Mouse (Mus musculus) urinary bladder, postnatal 14 days (tissue): Measurements from ENCODE around the gene Rnf166.

Experiments
- DNase-seq: peaks from one replicate; pipeline ENCODE4 v3.0.0; 2021; ENCODE audit warnings: low spot score

Rnf166 gene

GRCm38 (mm10) chr8:122475580-122476320 is at the start of gene Rnf166, which contains the start of gene Ctu2:
Gene Rnf166, minus strand, starts transcription at chr8:122476064.
Gene Ctu2, plus strand, starts transcription at chr8:122476143.
- peak; percentile 92 for DNase-seq

GRCm38 (mm10) chr8:122525004-122525403 is 49.1 kb upstream of the Rnf166 start:
- DNase-seq = peak; percentile 31

GRCm38 (mm10) chr8:122524506-122524905 is 48.6 kb upstream of the Rnf166 start:
- DNase-seq = no peak

- peak; percentile 45 for DNase-seq
Measured at GRCm38 (mm10) chr8:122523652-122524360, 47.9 kb upstream of the Rnf166 start.

- DNase-seq = peak; percentile 71
Measured at GRCm38 (mm10) chr8:122522796-122523651, 47.2 kb upstream of the Rnf166 start.

- no peak for DNase-seq
Measured at GRCm38 (mm10) chr8:122520611-122521010, 44.7 kb upstream of the Rnf166 start.

GRCm38 (mm10) chr8:122517541-122518190 is 41.8 kb upstream of the Rnf166 start:
- DNase-seq = no peak

- no peak for DNase-seq
Measured at GRCm38 (mm10) chr8:122515699-122516098, 39.8 kb upstream of the Rnf166 start.

GRCm38 (mm10) chr8:122512392-122512791 is 36.5 kb upstream of the Rnf166 start:
- DNase-seq = no peak

GRCm38 (mm10) chr8:122511552-122511951 is 35.7 kb upstream of the Rnf166 start:
- DNase-seq = peak; percentile 62

GRCm38 (mm10) chr8:122500856-122501255 is 25.0 kb upstream of the Rnf166 start:
- peak; percentile 83 for DNase-seq

- DNase-seq = no peak
Measured at GRCm38 (mm10) chr8:122497912-122498311, 22.0 kb upstream of the Rnf166 start.

- no peak for DNase-seq
Measured at GRCm38 (mm10) chr8:122497016-122497734, 21.3 kb upstream of the Rnf166 start.

GRCm38 (mm10) chr8:122488387-122488786 is 12.5 kb upstream of the Rnf166 start:
- DNase-seq = no peak

GRCm38 (mm10) chr8:122484831-122485230 is 9.0 kb upstream of the Rnf166 start:
- DNase-seq = no peak

GRCm38 (mm10) chr8:122483877-122484276 is 8.0 kb upstream of the Rnf166 start:
- DNase-seq = no peak

GRCm38 (mm10) chr8:122482448-122482847 is 6.6 kb upstream of the Rnf166 start:
- DNase-seq = no peak

- peak; percentile 38 for DNase-seq
Measured at GRCm38 (mm10) chr8:122474951-122475560, 808 bp downstream of the Rnf166 start.

GRCm38 (mm10) chr8:122473911-122474421 is 1.9 kb downstream of the Rnf166 start:
- no peak for DNase-seq

- DNase-seq = no peak
Measured at GRCm38 (mm10) chr8:122470691-122471090, 5.2 kb downstream of the Rnf166 start.
